Mouse (Mus musculus) hindbrain, postnatal 0 days (tissue): ENCODE data around the gene Slc35b3. TPM values are rescaled to one million over a fixed set of nuclear protein-coding genes. Genes with fewer than 3 reads are reported as not detected.

Experiments used
- ATAC-seq: fragments of 200-750 bp; cut with Nextera tagmentation; 2 replicates; pipeline ENCODE4 v1.8.0; 2017; ENCODE audit warnings: mild to moderate bottlenecking, moderate TSS enrichment, moderate library complexity
- DNase-seq: peaks from one replicate; pipeline ENCODE4 v3.0.0-alpha.2; 2015; ENCODE audit warnings: low spot score
- H3K27ac ChIP-seq: fragments of 300-500 bp; sonication (generic); 2 replicates; pipeline ENCODE4 v1.5.1; 2014; ENCODE audit warnings: mild to moderate bottlenecking
- H3K27me3 ChIP-seq: fragments of 300-500 bp; sonication (generic); 2 replicates; pipeline ENCODE4 v1.6.1; 2014; ENCODE audit warnings: low read length, mixed read lengths; ENCODE audit not compliant: insufficient read depth
- H3K36me3 ChIP-seq: fragments of 300-500 bp; sonication (generic); 2 replicates; pipeline ENCODE4 v1.6.1; 2014; ENCODE audit warnings: low read length, mixed read lengths; ENCODE audit not compliant: insufficient read depth
- H3K4me1 ChIP-seq: fragments of 300-500 bp; sonication (generic); 2 replicates; pipeline ENCODE4 v1.6.1; 2014; ENCODE audit warnings: antibody characterized with exemption, low read length, mixed read lengths; ENCODE audit not compliant: insufficient read depth
- H3K4me2 ChIP-seq: fragments of 300-500 bp; sonication (generic); 2 replicates; pipeline ENCODE4 v1.6.1; 2014; ENCODE audit warnings: low read depth, mild to moderate bottlenecking, low read length, moderate library complexity, mixed read lengths
- H3K4me3 ChIP-seq: fragments of 300-500 bp; sonication (generic); 2 replicates; pipeline ENCODE4 v1.5.1; 2014; ENCODE audit warnings: low read length
- H3K9ac ChIP-seq: fragments of 300-500 bp; sonication (generic); replicated peaks from 2 replicates; pipeline ENCODE4 v1.6.1; 2014; ENCODE audit warnings: mild to moderate bottlenecking, low read length, moderate library complexity, mixed read lengths
- H3K9me3 ChIP-seq: fragments of 300-500 bp; sonication (generic); 2 replicates; pipeline ENCODE4 v1.6.1; 2016; ENCODE audit warnings: low read length, mixed read lengths
- CTCF ChIP-seq: IDR thresholded peaks from 2 replicates; pipeline ENCODE4 v1.5.1; 2016; ENCODE audit warnings: antibody characterized with exemption, control low read depth, low read depth
- WGBS: fragments of 180-500 bp; shearing (Covaris S2); extraction: QIAGEN DNeasy Blood & Tissue Kit; methylation state at CpG from one replicate; pipeline ENCODE4 v1.1.7; 2014; 5-methylcytosine and 5-hydroxymethylcytosine counted together
- polyA plus RNA-seq: library from polyadenylated mRNA; unstranded; fragments of >200 nt; fragmentation: Nextera tagmentation; extraction: Ambion mirVana; gene quantifications from 2 replicates; pipeline ENCODE4 v1.2.1, GENCODE M21; 2015
- total RNA-seq: library from RNA; depleted of rRNA; stranded (reverse); fragments of >200 nt; gene quantifications from 2 replicates; pipeline ENCODE4 v1.2.3, GENCODE M21; 2014

Gene Slc35b3
- total and polyA plus RNA-seq, 2 experiments from 2014 or later: 25.9 to 28.2 TPM

- Histone ChIP-seq H3K4me3 (no peak overlapping the region), H3K9me3 (no peaks in the 10 kb centered on the region), H3K4me1 (no peaks in the 10 kb centered on the region), H3K36me3 (peaks cover 18% of the 10 kb centered on the region), H3K27me3 (no peaks in the 10 kb centered on the region), H3K9ac (no peak overlapping the region), H3K4me2 (no peak overlapping the region), H3K27ac (no peak overlapping the region)
- ATAC-seq: no peak
- WGBS: 95% methylated on average over 4 of the region's 4 CpGs
- no peak for DNase-seq
- no peak for TF ChIP-seq CTCF
These were observed 18.9 kb downstream of the Slc35b3 start for GRCm38 (mm10) chr13:38941786-38942185.

GRCm38 (mm10) chr13:38941280-38941679 is 19.4 kb downstream of the Slc35b3 start:
- no peak for TF ChIP-seq CTCF
- 98% methylated on average over 19 of the region's 19 CpGs for WGBS

GRCm38 (mm10) chr13:38938433-38938832 is 22.2 kb downstream of the Slc35b3 start:
- TF ChIP-seq CTCF: no peak
- no peak overlapping the region for H3K4me2 ChIP-seq
- peaks cover 27% of the 10 kb centered on the region; the same call in 1 of the 2 replicates for H3K36me3 ChIP-seq
- DNase-seq: no peak
- H3K4me1 ChIP-seq: no peaks in the 10 kb centered on the region
- no peak overlapping the region for H3K4me3 ChIP-seq
- no peak for ATAC-seq
- WGBS: 93% methylated on average over 2 of the region's 2 CpGs
- H3K27me3 ChIP-seq: no peaks in the 10 kb centered on the region
- H3K27ac ChIP-seq: no peak overlapping the region
- H3K9me3 ChIP-seq: no peaks in the 10 kb centered on the region
- H3K9ac ChIP-seq: no peak overlapping the region

More at GRCm38 (mm10) chr13:38941280-38941679, 19.4 kb downstream of the Slc35b3 start:
- no peak overlapping the region for H3K27ac ChIP-seq
- H3K9me3 ChIP-seq: no peaks in the 10 kb centered on the region
- no peak for DNase-seq
- no peaks in the 10 kb centered on the region for H3K27me3 ChIP-seq
- no peak overlapping the region for H3K4me3 ChIP-seq
- no peak overlapping the region for H3K4me2 ChIP-seq
- peaks cover 18% of the 10 kb centered on the region; the same call in 1 of the 2 replicates for H3K36me3 ChIP-seq
- H3K4me1 ChIP-seq: no peaks in the 10 kb centered on the region
- H3K9ac ChIP-seq: no peak overlapping the region
- ATAC-seq: no peak

GRCm38 (mm10) chr13:38936860-38937471 is 23.7 kb downstream of the Slc35b3 start:
- 89% methylated on average over 10 of the region's 10 CpGs for WGBS
- Histone ChIP-seq H3K36me3 (peaks cover 30% of the 10 kb centered on the region; the same call in 1 of the 2 replicates), H3K4me3 (no peak overlapping the region), H3K4me2 (no peak overlapping the region), H3K9me3 (no peaks in the 10 kb centered on the region), H3K9ac (no peak overlapping the region), H3K4me1 (no peaks in the 10 kb centered on the region), H3K27ac (no peak overlapping the region), H3K27me3 (no peaks in the 10 kb centered on the region)
- no peak for TF ChIP-seq CTCF
- ATAC-seq: no peak
- no peak for DNase-seq

GRCm38 (mm10) chr13:38935856-38936446 is 24.7 kb downstream of the Slc35b3 start:
- WGBS: 92% methylated on average over 10 of the region's 10 CpGs
- no peak for TF ChIP-seq CTCF
- Histone ChIP-seq H3K27me3 (no peaks in the 10 kb centered on the region), H3K4me2 (no peak overlapping the region), H3K4me3 (no peak overlapping the region), H3K36me3 (peaks cover 32% of the 10 kb centered on the region; the same call in 1 of the 2 replicates), H3K9me3 (no peaks in the 10 kb centered on the region), H3K9ac (no peak overlapping the region), H3K4me1 (no peaks in the 10 kb centered on the region), H3K27ac (no peak overlapping the region)
- no peak for ATAC-seq
- DNase-seq: no peak

- Histone ChIP-seq H3K9me3 (no peaks in the 10 kb centered on the region), H3K27ac (no peak overlapping the region), H3K36me3 (peaks cover 12% of the 10 kb centered on the region; the same call in 1 of the 2 replicates), H3K9ac (no peak overlapping the region), H3K4me2 (no peak overlapping the region), H3K4me1 (no peaks in the 10 kb centered on the region), H3K27me3 (no peaks in the 10 kb centered on the region), H3K4me3 (no peak overlapping the region)
- TF ChIP-seq CTCF: no peak
- WGBS: 96% methylated on average over 15 of the region's 15 CpGs
- ATAC-seq: no peak
- no peak for DNase-seq
These were observed 30.7 kb downstream of the Slc35b3 start for GRCm38 (mm10) chr13:38929843-38930578.
